Mouse (Mus musculus) gastrocnemius, postnatal 4 days (tissue): ENCODE results near the gene Oas1d. TPM values are rescaled to one million over a fixed set of nuclear protein-coding genes. Genes with fewer than 3 reads are reported as not detected.
"Not testable (repeated sequence)": the region's sequence is repeated elsewhere in the genome, so short reads cannot be mapped to it uniquely, and the experiment has no call there.

Experiments
- DNase-seq, 2 experiments: peaks; one replicate each; pipeline ENCODE4 v3.0.0; 2021 to 2022; ENCODE audit warnings: low spot score in 2 of 2, mixed read lengths in 2 of 2
- total RNA-seq, 2 experiments: library from RNA; stranded (reverse); gene quantifications; 2 replicates each; pipeline ENCODE4 v1.2.3; 2021

Gene Oas1d
- total RNA-seq, 2 experiments from 2014 or later, result not detected

GRCm38 (mm10) chr5:120898726-120899125, 15.6 kb upstream of the Oas1d start:
- no peak for DNase-seq

- no peak for DNase-seq
These were observed 13.7 kb upstream of the Oas1d start for GRCm38 (mm10) chr5:120900666-120901065.

GRCm38 (mm10) chr5:120902056-120902455, 12.3 kb upstream of the Oas1d start:
- DNase-seq, result no peak

GRCm38 (mm10) chr5:120906791-120907733, 7.3 kb upstream of the Oas1d start, which contains the start of gene Oas1a:
TSS of gene Oas1a (minus strand) at chr5:120907521.
- not testable (repeated sequence) for DNase-seq

GRCm38 (mm10) chr5:120908196-120908920, 6.0 kb upstream of the Oas1d start:
- DNase-seq, result no peak

DNA sequence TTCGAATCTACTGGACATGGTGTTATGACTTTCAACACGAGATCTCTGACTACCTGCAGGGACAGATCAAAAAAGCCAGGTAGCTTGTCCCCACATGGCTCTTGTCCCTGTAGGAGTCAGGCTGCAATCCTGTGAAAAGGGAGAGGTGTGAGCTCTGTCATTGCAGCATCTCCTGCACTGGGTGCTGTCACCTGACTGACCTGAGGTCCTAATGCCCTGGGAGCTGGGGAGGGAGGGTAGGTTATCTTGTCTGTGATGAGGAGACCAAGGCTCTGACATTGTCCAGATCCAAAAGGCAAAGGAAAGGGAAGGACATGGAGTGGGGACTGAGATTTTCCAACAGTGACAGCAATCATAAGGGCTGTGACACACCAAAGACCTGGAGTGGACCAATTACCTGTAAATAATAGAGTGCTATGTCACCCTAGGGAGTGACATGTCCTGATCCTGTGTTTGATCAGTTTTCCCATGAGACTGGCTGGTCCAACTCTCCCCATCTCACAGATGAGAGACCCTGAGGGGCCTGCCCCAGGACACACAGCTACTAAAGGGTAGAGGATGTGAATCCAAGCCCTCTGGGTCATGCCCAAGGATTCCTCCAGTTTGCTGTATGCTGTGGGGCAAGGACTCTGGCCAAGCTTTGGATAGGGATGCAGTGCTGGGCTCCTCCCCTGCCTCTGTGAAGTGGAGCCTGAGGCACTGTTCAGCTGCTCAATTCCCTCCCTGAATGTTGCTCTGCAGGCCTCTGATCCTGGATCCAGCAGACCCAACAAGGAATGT, 5.0 kb downstream of the Oas1d start:
- not testable (repeated sequence) for DNase-seq

- DNase-seq, result no peak
These were observed 6.0 kb downstream of the Oas1d start for GRCm38 (mm10) chr5:120920296-120920695.

- no peak for DNase-seq
These were observed 9.6 kb downstream of the Oas1d start for GRCm38 (mm10) chr5:120923969-120924368.

GRCm38 (mm10) chr5:120924520-120924919, 10.2 kb downstream of the Oas1d start:
- peak in 1 of 2 experiments; percentile 5 for DNase-seq

DNA sequence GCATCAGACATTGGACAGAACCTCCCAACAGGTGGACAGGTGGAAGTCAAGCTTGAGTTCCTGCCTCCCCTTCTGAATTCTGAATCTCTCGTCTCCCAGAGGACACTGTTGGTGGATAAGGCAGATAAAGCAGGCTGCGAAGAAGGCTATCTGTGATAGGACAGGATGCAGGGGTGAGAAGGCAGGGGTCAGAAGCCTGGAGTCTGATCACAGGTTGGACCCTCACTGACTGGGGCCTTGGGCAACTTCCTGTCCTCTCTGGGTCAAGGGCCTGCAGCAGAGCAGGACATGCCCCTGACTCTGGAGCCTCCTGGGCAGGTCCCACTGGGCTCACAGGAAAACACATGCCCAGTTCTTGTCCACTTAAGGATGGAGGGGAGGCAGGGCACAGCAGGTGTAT, 12.0 kb downstream of the Oas1d start:
- peak in 1 of 2 experiments; percentile 9 for DNase-seq

GRCm38 (mm10) chr5:120927036-120927435, 12.7 kb downstream of the Oas1d start:
- DNase-seq, result peak in 1 of 2 experiments; percentile 1

DNA sequence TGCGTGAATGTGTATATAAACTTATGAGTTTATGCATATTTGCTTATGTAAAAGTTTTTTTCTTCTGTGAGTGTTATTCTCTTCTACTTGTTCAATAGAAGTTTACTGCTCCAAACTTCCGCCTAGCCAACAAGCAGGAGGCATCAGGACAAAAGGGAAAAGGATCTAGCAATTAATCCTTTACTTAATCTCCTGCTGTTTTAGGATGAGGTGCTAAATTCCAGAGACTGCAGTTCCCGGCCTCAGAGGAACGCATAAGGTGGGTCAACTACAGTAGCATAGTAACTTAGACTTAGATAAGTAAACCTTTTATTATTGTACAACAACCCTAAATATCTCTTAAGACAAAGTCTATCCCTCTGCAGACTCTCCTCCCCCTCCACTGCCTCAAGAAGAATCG, 19.6 kb downstream of the Oas1d start:
- DNase-seq, result no peak

GRCm38 (mm10) chr5:120937841-120938240, 23.5 kb downstream of the Oas1d start:
- no peak for DNase-seq

DNA sequence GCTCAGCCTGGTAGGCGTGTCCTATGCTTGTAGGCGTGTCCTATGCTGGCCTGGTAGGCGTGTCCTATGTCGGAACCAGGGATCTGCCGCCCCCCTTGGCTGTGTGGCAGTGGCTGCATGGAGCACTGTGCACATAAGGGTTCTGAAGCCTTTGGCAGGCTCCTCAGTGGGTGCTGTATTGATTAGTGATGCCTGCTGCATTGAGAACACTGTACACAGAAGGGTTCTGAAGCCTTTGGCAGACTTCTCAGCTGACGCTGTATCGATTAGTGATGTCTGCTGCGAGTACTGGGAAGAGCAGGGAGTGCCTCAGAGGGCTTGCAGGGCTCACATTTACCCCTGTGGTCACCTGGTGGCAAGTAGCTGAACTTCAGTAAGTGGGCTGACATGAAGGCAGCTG, 24.2 kb downstream of the Oas1d start:
- no peak for DNase-seq

DNA sequence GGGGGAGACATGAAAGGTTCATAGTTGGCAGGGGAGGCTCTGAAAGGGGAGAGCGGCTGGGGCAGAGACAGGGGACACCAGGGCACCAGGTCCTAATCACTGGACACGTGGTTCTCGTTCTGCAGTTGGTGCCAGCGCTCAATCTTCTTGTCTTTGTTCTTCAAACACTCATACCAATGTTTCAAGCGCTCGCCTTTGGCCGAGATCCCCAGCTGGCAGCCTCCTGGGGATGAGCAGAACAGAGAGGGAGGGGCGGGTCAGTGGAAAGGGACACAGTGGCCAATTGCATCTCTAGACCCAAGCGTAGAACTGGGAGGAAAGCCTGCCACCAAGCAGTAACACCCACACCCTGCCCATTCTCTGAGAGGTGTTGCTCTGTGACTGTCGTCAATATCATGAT, 27.7 kb downstream of the Oas1d start:
- no peak for DNase-seq

DNA sequence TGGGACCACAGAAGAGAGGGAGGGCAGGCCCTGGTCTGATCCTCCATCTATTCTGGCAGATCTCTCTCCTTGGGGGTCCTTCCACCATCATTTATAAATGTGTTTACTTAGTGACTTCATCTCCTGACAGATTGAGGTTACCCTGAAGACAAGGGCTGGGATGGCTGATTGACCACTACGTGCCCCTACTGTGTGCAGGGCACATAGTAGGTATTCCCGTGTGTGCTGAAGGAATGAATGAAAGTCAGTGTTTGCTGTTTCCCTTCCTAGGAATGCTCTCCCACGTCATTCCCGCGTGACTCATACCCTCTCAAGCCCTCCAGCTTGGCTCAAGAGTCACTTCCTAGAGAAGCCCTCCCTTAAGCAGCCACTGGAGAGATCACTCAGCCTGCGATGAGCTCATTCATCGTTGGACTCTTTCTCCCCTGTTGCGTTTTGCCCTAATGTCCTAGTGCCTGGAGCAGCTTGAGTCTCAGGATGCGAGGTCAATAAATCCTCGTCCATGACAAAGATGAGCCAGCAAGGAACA, 38.0 kb downstream of the Oas1d start:
- DNase-seq, result no peak

GRCm38 (mm10) chr5:120953974-120954373, 39.6 kb downstream of the Oas1d start:
- no peak for DNase-seq

DNA sequence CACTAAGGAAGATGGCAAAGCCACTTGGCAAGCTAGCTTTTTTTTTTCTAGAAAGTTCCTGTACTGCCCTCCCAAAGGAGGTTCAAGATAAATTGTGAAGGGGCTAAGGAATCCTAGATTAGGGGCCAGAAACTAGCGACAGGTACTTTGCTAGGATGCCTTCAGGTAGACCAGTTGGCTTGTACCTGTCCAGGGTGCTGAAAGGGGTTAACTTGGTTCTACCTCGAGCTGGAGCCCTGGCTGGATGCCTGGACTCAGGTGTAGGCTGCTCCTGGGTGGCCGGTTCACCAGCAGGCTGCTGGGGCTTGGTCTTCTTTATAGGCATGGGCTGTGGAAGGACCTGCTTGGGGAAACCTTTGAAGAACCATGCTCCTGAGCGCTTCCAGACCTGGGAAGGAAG, 46.7 kb downstream of the Oas1d start:
- no peak for DNase-seq

- DNase-seq, result no peak
These were observed 51.8 kb downstream of the Oas1d start for GRCm38 (mm10) chr5:120966156-120966555.

DNA sequence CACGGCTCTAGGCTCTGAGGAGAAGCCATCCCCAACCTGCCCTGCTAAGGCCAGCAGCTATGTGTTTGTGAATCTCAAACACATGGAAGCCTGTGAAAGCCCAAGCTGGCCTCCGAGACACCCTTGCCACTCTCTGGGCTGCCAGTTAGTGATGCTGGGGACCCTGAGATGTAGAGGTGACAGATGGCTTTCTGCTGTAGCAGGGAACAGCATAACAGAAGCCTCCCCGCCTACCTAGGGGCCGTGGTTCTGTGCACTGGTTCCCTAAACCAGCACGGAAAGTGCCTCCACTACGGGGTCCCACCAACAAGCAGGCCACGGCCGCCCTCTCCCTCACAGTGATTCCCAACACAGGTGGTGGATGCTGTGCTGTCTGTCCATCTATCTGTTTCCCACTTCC, 52.6 kb downstream of the Oas1d start:
- no peak for DNase-seq
